Mouse (Mus musculus): ENCODE measurements around the gene Pitpnm1.

The Pitpnm1 gene

GRCm38 (mm10) chr19:4068717-4069410, 30.9 kb upstream of the Pitpnm1 start:
- WGBS = 75% methylated on average over 15 of the region's 15 CpGs

- 85% methylated on average over 15 of the region's 15 CpGs for WGBS
Observed at GRCm38 (mm10) chr19:4070311-4070710, 29.5 kb upstream of the Pitpnm1 start.

GRCm38 (mm10) chr19:4070756-4071155, 29.0 kb upstream of the Pitpnm1 start:
- WGBS = 85% methylated on average over 8 of the region's 8 CpGs

GRCm38 (mm10) chr19:4071406-4071805, 28.4 kb upstream of the Pitpnm1 start:
- 94% methylated on average over 6 of the region's 6 CpGs for WGBS

- 87% methylated on average over 6 of the region's 6 CpGs for WGBS
Observed at GRCm38 (mm10) chr19:4072706-4073424, 26.9 kb upstream of the Pitpnm1 start.

- WGBS = 98% methylated on average over 1 of the region's 1 CpGs
Observed at GRCm38 (mm10) chr19:4075531-4075930, 24.3 kb upstream of the Pitpnm1 start.

- 80% methylated on average over 1 of the region's 1 CpGs for WGBS
Observed at GRCm38 (mm10) chr19:4079594-4079993, 20.2 kb upstream of the Pitpnm1 start.

- 73% methylated on average over 8 of the region's 8 CpGs for WGBS
Observed at GRCm38 (mm10) chr19:4080511-4081009, 19.2 kb upstream of the Pitpnm1 start.

- WGBS = 71% methylated on average over 3 of the region's 3 CpGs
Observed at GRCm38 (mm10) chr19:4081394-4081793, 18.4 kb upstream of the Pitpnm1 start, which contains the start of gene Cabp2. TSS of gene Cabp2 (plus strand) at chr19:4081578.

GRCm38 (mm10) chr19:4082219-4082965, 17.4 kb upstream of the Pitpnm1 start:
- 85% methylated on average over 11 of the region's 11 CpGs for WGBS

- WGBS = 79% methylated on average over 7 of the region's 7 CpGs
Observed at GRCm38 (mm10) chr19:4083316-4083715, 16.5 kb upstream of the Pitpnm1 start.

- WGBS = 50% methylated on average over 8 of the region's 8 CpGs
Observed at GRCm38 (mm10) chr19:4083826-4084225, 16.0 kb upstream of the Pitpnm1 start.

GRCm38 (mm10) chr19:4084984-4085383, 14.8 kb upstream of the Pitpnm1 start:
- 100% methylated on average over 1 of the region's 1 CpGs for WGBS

- WGBS = 93% methylated on average over 15 of the region's 15 CpGs
Observed at GRCm38 (mm10) chr19:4086156-4086555, 13.6 kb upstream of the Pitpnm1 start.

- 94% methylated on average over 5 of the region's 5 CpGs for WGBS
Observed at GRCm38 (mm10) chr19:4087090-4087489, 12.7 kb upstream of the Pitpnm1 start.

GRCm38 (mm10) chr19:4088146-4088545, 11.7 kb upstream of the Pitpnm1 start:
- WGBS = 59% methylated on average over 5 of the region's 5 CpGs

- 41% methylated on average over 6 of the region's 6 CpGs for WGBS
Observed at GRCm38 (mm10) chr19:4089128-4089527, 10.7 kb upstream of the Pitpnm1 start.

- 86% methylated on average over 3 of the region's 3 CpGs for WGBS
Observed at GRCm38 (mm10) chr19:4090446-4090845, 9.4 kb upstream of the Pitpnm1 start.

GRCm38 (mm10) chr19:4091383-4091782, 8.4 kb upstream of the Pitpnm1 start:
- WGBS = 63% methylated on average over 2 of the region's 2 CpGs

GRCm38 (mm10) chr19:4092750-4093149, 7.0 kb upstream of the Pitpnm1 start:
- 88% methylated on average over 3 of the region's 3 CpGs for WGBS

- 58% methylated on average over 7 of the region's 7 CpGs for WGBS
Observed at GRCm38 (mm10) chr19:4093772-4094171, 6.0 kb upstream of the Pitpnm1 start.

GRCm38 (mm10) chr19:4094348-4094747, 5.5 kb upstream of the Pitpnm1 start:
- 69% methylated on average over 3 of the region's 3 CpGs for WGBS
